ENCODE assay signal across 12 mouse cellular contexts in the genomic region with DNA sequence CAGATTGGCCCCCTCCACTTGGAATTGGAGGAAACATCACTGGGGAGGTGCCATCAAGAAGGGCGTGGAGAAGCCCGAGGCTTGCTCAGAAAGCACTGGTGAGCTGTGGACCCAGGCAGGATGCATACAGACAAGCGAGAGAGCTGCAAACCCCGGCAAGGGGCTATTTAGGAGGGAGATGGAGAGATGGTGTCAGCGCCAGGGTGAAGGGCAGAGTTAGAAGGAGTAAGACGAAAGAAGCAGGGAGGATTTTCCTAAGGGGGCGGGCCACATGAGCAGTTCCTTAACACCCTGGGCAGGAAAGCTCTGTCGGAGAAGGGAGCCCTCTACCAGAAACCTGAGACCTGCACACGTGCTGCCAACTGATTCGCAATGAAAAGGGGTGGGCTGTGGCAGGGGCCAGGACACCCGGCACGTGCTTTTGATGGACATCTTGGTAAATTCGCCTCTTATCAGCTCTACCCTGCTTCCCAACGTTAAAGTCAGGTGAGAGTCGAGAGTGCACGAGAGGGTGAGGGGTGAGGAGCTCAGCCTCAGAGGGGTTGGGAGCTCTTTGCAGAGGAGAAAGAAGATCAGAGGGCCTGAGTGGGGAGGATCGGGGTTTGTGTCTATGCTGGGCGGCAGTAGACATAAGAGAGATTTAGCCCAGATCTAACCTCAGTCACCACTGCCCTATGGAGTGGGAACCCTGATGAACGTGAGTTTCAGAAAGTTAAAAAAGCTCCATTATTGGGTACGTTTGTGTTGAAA.
DNase-seq lines count a peak whose midpoint lies in the region; ATAC-seq and TF ChIP-seq lines count a peak whose summit lies in the region.
"Had no signal": no experiment of that assay in that cellular context is flagged by ENCODE, and none has a peak within 500 bp of the region (broad histone marks: within the 10 kb centered on the region; RNA-seq: fewer than 3 reads in every experiment).

No protein-coding gene starts in this region.

- no peaks in the 10 kb centered on the region for H3K9me3 ChIP-seq in kidney, embryonic 14.5 days (ENCODE audit: control insufficient read depth, low read length)
- H3K9me3 ChIP-seq in hindbrain, postnatal 0 days (ENCODE audit: low read length) = no peaks in the 10 kb centered on the region
- no peaks in the 10 kb centered on the region for H3K9me3 ChIP-seq in liver, postnatal 0 days (ENCODE audit: low read length)

- no peak overlapping the region for H3K27ac ChIP-seq in kidney, embryonic 14.5 days (ENCODE audit: low read depth, low read length)
- no peak overlapping the region for H3K27ac ChIP-seq in hindbrain, postnatal 0 days
- no peak overlapping the region for H3K27ac ChIP-seq in liver, postnatal 0 days (ENCODE audit: low read depth)

- H3K4me2 ChIP-seq in kidney, embryonic 14.5 days (replicated peaks; ENCODE audit: low read depth, low read length) = peak overlapping the region; percentile 34
- peak overlapping the region; percentile 10; the same call in 1 of the 2 replicates for H3K4me2 ChIP-seq in hindbrain, postnatal 0 days (ENCODE audit: low read depth, low read length)
- H3K4me2 ChIP-seq in liver, postnatal 0 days (ENCODE audit: low read depth, low read length) = peak overlapping the region; percentile 67

- peak; percentile 66 for ATAC-seq in kidney, embryonic 14.5 days (ENCODE audit: low FRiP score, low TSS enrichment)
- ATAC-seq in hindbrain, postnatal 0 days = 0 out of 2 replicates have a peak, but pooled peaks have one; percentile 12
- ATAC-seq in liver, postnatal 0 days = peak; percentile 43
- ATAC-seq in CD4-positive, CD25-positive, alpha-beta regulatory T cell, adult 4 months = no peak

- H3K27me3 ChIP-seq in kidney, embryonic 14.5 days (ENCODE audit: control insufficient read depth, insufficient read depth, low read length) = peaks cover 8% of the 10 kb centered on the region; the same call in 1 of the 2 replicates
- no peaks in the 10 kb centered on the region for H3K27me3 ChIP-seq in hindbrain, postnatal 0 days (ENCODE audit: insufficient read depth, low read length)
- peaks cover 6% of the 10 kb centered on the region; the same call in 1 of the 2 replicates for H3K27me3 ChIP-seq in liver, postnatal 0 days (ENCODE audit: insufficient read depth, low read length)

- DNase-seq in kidney, postnatal 25 days = no peak
- DNase-seq in embryo, embryonic 9.5 days (ENCODE audit: extremely low spot score) = peak; percentile 46
- DNase-seq in hindbrain, postnatal 0 days (ENCODE audit: low spot score) = no peak
- no peak for DNase-seq in liver, postnatal 0 days
- DNase-seq in right cerebral cortex, postnatal 14 days = no peak
- DNase-seq in adipocyte (ENCODE audit: low spot score) = no peak
- DNase-seq: adrenal gland, postnatal 14 days; gastrocnemius, postnatal 36 days; lung, postnatal 14 days; thymus, postnatal 36 days had no signal

- WGBS in kidney, embryonic 14.5 days = 13% methylated on average over 20 of the region's 20 CpGs
- WGBS in hindbrain, postnatal 0 days = 33% methylated on average over 20 of the region's 20 CpGs
- 6% methylated on average over 20 of the region's 20 CpGs for WGBS in liver, postnatal 0 days (ENCODE audit: insufficient replicate concordance)

- no peak for TF ChIP-seq CTCF in hindbrain, postnatal 0 days (IDR thresholded peaks at IDR 0.05; ENCODE audit: low read depth)
- no peak for TF ChIP-seq CTCF in liver, postnatal 0 days (IDR thresholded peaks at IDR 0.05; ENCODE audit: low read depth)

- TF ChIP-seq EP300 in liver, postnatal 0 days (IDR thresholded peaks at IDR 0.05; ENCODE audit: low read depth) = no peak

- H3K4me3 ChIP-seq in kidney, embryonic 14.5 days (ENCODE audit: low read length) = peak overlapping the region; percentile 12; the same call in 1 of the 2 replicates
- H3K4me3 ChIP-seq in hindbrain, postnatal 0 days (ENCODE audit: low read length) = no peak overlapping the region
- H3K4me3 ChIP-seq in liver, postnatal 0 days (ENCODE audit: low read depth, low read length) = peak overlapping the region; percentile 27

- peaks cover 6% of the 10 kb centered on the region; the same call in 1 of the 2 replicates for H3K4me1 ChIP-seq in kidney, embryonic 14.5 days (ENCODE audit: control insufficient read depth, insufficient read depth, low read length)
- H3K4me1 ChIP-seq in hindbrain, postnatal 0 days (ENCODE audit: insufficient read depth, low read length) = no peaks in the 10 kb centered on the region
- H3K4me1 ChIP-seq in liver, postnatal 0 days (ENCODE audit: insufficient read depth) = peaks cover 19% of the 10 kb centered on the region

- H3K36me3 ChIP-seq in kidney, embryonic 14.5 days (ENCODE audit: control insufficient read depth, insufficient read depth, low read length) = no peaks in the 10 kb centered on the region
- no peaks in the 10 kb centered on the region for H3K36me3 ChIP-seq in hindbrain, postnatal 0 days (ENCODE audit: insufficient read depth, low read length)
- H3K36me3 ChIP-seq in liver, postnatal 0 days (replicated peaks; ENCODE audit: insufficient read depth, low read length) = no peaks in the 10 kb centered on the region

- H3K9ac ChIP-seq in kidney, embryonic 14.5 days (ENCODE audit: low read depth, low read length) = no peak overlapping the region
- H3K9ac ChIP-seq in hindbrain, postnatal 0 days (replicated peaks; ENCODE audit: low read length) = no peak overlapping the region
- peak overlapping the region; percentile 10 for H3K9ac ChIP-seq in liver, postnatal 0 days (replicated peaks)

Comparison
In these comparisons a context has a peak if more than half of its experiments do, and no peak if none do; other contexts are left out.
1. H3K4me2 ChIP-seq: peak in every context shown above with its lines; median percentile 67 in liver, postnatal 0 days; 34 in kidney, embryonic 14.5 days; 10 in hindbrain, postnatal 0 days.